Mouse (Mus musculus): ENCODE measurements around the gene Enho. TPM values are rescaled to one million over a fixed set of nuclear protein-coding genes. Genes with fewer than 3 reads are reported as not detected.

Gene Enho
- total and polyA plus RNA-seq, 3 experiments, result 0.17 to 0.59 TPM; not detected in 1

- in situ Hi-C loops (cut with MboI; ENCODE audit: low pct_ligation_motif_present, low pct_unique_long_range_greater_than_20kb, low sequenced_read_pairs) (no loop called here), dilution Hi-C loops (cut with MboI; ENCODE audit: extremely low pct_ligation_motif_present, extremely low pct_unique_long_range_greater_than_20kb, low sequenced_read_pairs) (no loop called here)
- H3K27ac ChIP-seq (ENCODE audit: insufficient read depth, low read depth), result peak overlapping the region; percentile 57; the same call in 1 of the 2 replicates
- no peaks in the 10 kb centered on the region for H3K9me3 ChIP-seq (replicated peaks; ENCODE audit: low read length)
- H3K79me2 ChIP-seq (replicated peaks; ENCODE audit: control insufficient read depth, extremely low read depth, insufficient read depth, poor library complexity, severe bottlenecking), result no peaks in the 10 kb centered on the region
- H3K4me1 ChIP-seq (ENCODE audit: control insufficient read depth in 1 of 2, insufficient read depth in 2 of 2), result peaks cover 46 to 69% of the 10 kb centered on the region in 2 experiments
- peak; percentile 73 for DNase-seq (ENCODE audit: extremely low read depth)
- no peaks in the 10 kb centered on the region for H3K36me3 ChIP-seq (replicated peaks in 1 of 2; ENCODE audit: control insufficient read depth in 1 of 2, insufficient read depth in 1 of 2, low read length in 1 of 2)
- H3K9ac ChIP-seq (ENCODE audit: insufficient read depth, low read depth), result peak overlapping the region; percentile 48; the same call in 1 of the 2 replicates
- no peak for TF ChIP-seq RAD21 (IDR thresholded peaks at IDR 0.05; ENCODE audit: low read depth, low read length)
- no peak for TF ChIP-seq JUND (conservative IDR thresholded peaks at IDR 0.05; ENCODE audit: low read depth, low read length)
- TF ChIP-seq E2F4 (IDR thresholded peaks at IDR 0.05; ENCODE audit: insufficient replicate concordance, low read depth, low read length), result no peak
- peak; percentile 43; the same call in 1 of the 2 replicates for TF ChIP-seq HCFC1 (IDR thresholded peaks at IDR 0.05; ENCODE audit: low read depth, low read length)
- no peak for TF ChIP-seq ZNF384 (IDR thresholded peaks at IDR 0.05; ENCODE audit: low read depth, low read length)
- TF ChIP-seq USF2 (conservative IDR thresholded peaks at IDR 0.05; ENCODE audit: low read depth, low read length), result no peak
- no peak for TF ChIP-seq USF1 (IDR thresholded peaks at IDR 0.05; ENCODE audit: low read depth, low read length)
- TF ChIP-seq PAX5 (IDR thresholded peaks at IDR 0.05; ENCODE audit: low read length), result no peak
- no peak; the same call in 1 of the 2 replicates for TF ChIP-seq MAX (IDR thresholded peaks at IDR 0.05; ENCODE audit: low read length)
- no peak for TF ChIP-seq GABPA (IDR thresholded peaks at IDR 0.05; ENCODE audit: insufficient replicate concordance, low read depth, low read length)
- TF ChIP-seq ZC3H11A (IDR thresholded peaks at IDR 0.05; ENCODE audit: low read depth, low read length), result no peak
- TF ChIP-seq CHD2 (IDR thresholded peaks at IDR 0.05; ENCODE audit: low read length), result peak; percentile 85
- no peak for TF ChIP-seq TBP (conservative IDR thresholded peaks at IDR 0.05; ENCODE audit: low read depth, low read length)
- no peak; the same call in 1 of the 2 replicates for TF ChIP-seq POLR2A (IDR thresholded peaks at IDR 0.05; ENCODE audit: low read depth, low read length)
- no peak for TF ChIP-seq ELF1 (IDR thresholded peaks at IDR 0.05; ENCODE audit: low read depth, low read length)
- no peak for TF ChIP-seq MAFK (IDR thresholded peaks at IDR 0.05; ENCODE audit: insufficient replicate concordance, low read length)
- TF ChIP-seq BHLHE40 (IDR thresholded peaks at IDR 0.05; ENCODE audit: low read depth, low read length), result no peak
- TF ChIP-seq NELFE (IDR thresholded peaks at IDR 0.05; ENCODE audit: low read depth, low read length), result 0 out of 2 replicates have a peak, but pooled peaks have one; percentile 34
- TF ChIP-seq ETS1 (conservative IDR thresholded peaks at IDR 0.05; ENCODE audit: low read depth, low read length), result no peak
- TF ChIP-seq MXI1 (IDR thresholded peaks at IDR 0.05; ENCODE audit: low read depth, low read length), result no peak
- TF ChIP-seq CHD1 (IDR thresholded peaks at IDR 0.05; ENCODE audit: low read depth, low read length), result no peak
- TF ChIP-seq UBTF (IDR thresholded peaks at IDR 0.05; ENCODE audit: low read depth, low read length), result no peak
- TF ChIP-seq JUN (IDR thresholded peaks at IDR 0.05; ENCODE audit: insufficient read depth, low read depth, low read length), result no peak
- no peak; the same call in 1 of the 2 replicates for TF ChIP-seq EP300 (IDR thresholded peaks at IDR 0.05; ENCODE audit: low read length)
- no peak for TF ChIP-seq POLR2AphosphoS2 (IDR thresholded peaks at IDR 0.05; ENCODE audit: low read depth, low read length)
- TF ChIP-seq SIN3A (IDR thresholded peaks at IDR 0.05; ENCODE audit: low read length), result no peak; the same call in 1 of the 2 replicates
- no peak for TF ChIP-seq NRF1 (IDR thresholded peaks at IDR 0.05; ENCODE audit: low read depth, low read length)
- no peak for TF ChIP-seq SMC3 (IDR thresholded peaks at IDR 0.05; ENCODE audit: low read depth, low read length)
- no peak; the same call in 1 of the 2 replicates for TF ChIP-seq TCF12 (IDR thresholded peaks at IDR 0.05; ENCODE audit: low read depth, low read length)
- TF ChIP-seq ZKSCAN1 (IDR thresholded peaks at IDR 0.05; ENCODE audit: borderline replicate concordance, low read depth, low read length), result no peak
- peak; percentile 63 for TF ChIP-seq IRF4 (IDR thresholded peaks at IDR 0.05; ENCODE audit: low read depth, low read length)
- TF ChIP-seq MYC (IDR thresholded peaks at IDR 0.05; ENCODE audit: low read depth, low read length), result no peak
- peak; percentile 94 for TF ChIP-seq MEF2A (IDR thresholded peaks at IDR 0.05; ENCODE audit: borderline replicate concordance, low read depth, low read length)
- TF ChIP-seq RCOR1 (conservative IDR thresholded peaks at IDR 0.05; ENCODE audit: low read depth, low read length), result no peak
- no peak for TF ChIP-seq KAT2A (IDR thresholded peaks at IDR 0.05; ENCODE audit: insufficient replicate concordance, low read length)
- TF ChIP-seq MAZ (IDR thresholded peaks at IDR 0.05; ENCODE audit: low read depth, low read length), result peak; percentile 85
- 0 out of 2 replicates have a peak, but pooled peaks have one; percentile 47 for TF ChIP-seq ZMIZ1 (IDR thresholded peaks at IDR 0.05; ENCODE audit: low read depth, low read length)
- no peak for TF ChIP-seq CTCF (conservative IDR thresholded peaks at IDR 0.05 in 1 of 2, IDR thresholded peaks at IDR 0.05 in 1 of 2; ENCODE audit: low read depth in 2 of 2, low read length in 2 of 2)
- H3K27me3 ChIP-seq (replicated peaks), result peaks cover 13% of the 10 kb centered on the region
- H3K4me2 ChIP-seq (ENCODE audit: insufficient read depth, low read depth, poor library complexity, severe bottlenecking), result peak overlapping the region; percentile 51
- H3K4me3 ChIP-seq (replicated peaks in 1 of 3; ENCODE audit: low read depth in 2 of 3, low read length in 2 of 3, poor library complexity in 1 of 3), result no peak overlapping the region
These were observed 8.7 kb downstream of the Enho start for GRCm38 (mm10) chr4:41631390-41631789.
